Mouse (Mus musculus) midbrain, embryonic 13.5 days (tissue): ENCODE measurements at regions not wholly inside any gene's neighbourhood (a gene's known extent, or its start where the extent isn't known, plus 50 kb on each side); places are given as distances from the start of the nearest gene placed in this dataset.

Experiments used
- ATAC-seq: fragments of 200-750 bp; cut with Nextera tagmentation; 2 replicates; pipeline ENCODE4 v1.8.0; 2017; ENCODE audit warnings: mild to moderate bottlenecking, moderate TSS enrichment, moderate library complexity
- H3K27ac ChIP-seq: fragments of 300-500 bp; sonication (generic); 2 replicates; pipeline ENCODE4 v1.5.1; 2015; ENCODE audit warnings: inconsistent platforms, mild to moderate bottlenecking, moderate library complexity
- H3K27me3 ChIP-seq: fragments of 300-500 bp; sonication (generic); 2 replicates; pipeline ENCODE4 v1.6.1; 2015; ENCODE audit warnings: mild to moderate bottlenecking, inconsistent platforms
- H3K36me3 ChIP-seq: fragments of 300-500 bp; sonication (generic); 2 replicates; pipeline ENCODE4 v1.6.1; 2015; ENCODE audit warnings: mild to moderate bottlenecking, inconsistent platforms
- H3K4me1 ChIP-seq: fragments of 300-500 bp; sonication (generic); replicated peaks from 2 replicates; pipeline ENCODE4 v1.6.1; 2015; ENCODE audit warnings: inconsistent platforms
- H3K4me2 ChIP-seq: fragments of 300-500 bp; sonication (generic); replicated peaks from 2 replicates; pipeline ENCODE4 v1.6.1; 2015; ENCODE audit warnings: moderate library complexity, mild to moderate bottlenecking, inconsistent platforms
- H3K4me3 ChIP-seq: fragments of 300-500 bp; sonication (generic); replicated peaks from 2 replicates; pipeline ENCODE4 v1.5.1; 2015; ENCODE audit warnings: mild to moderate bottlenecking, inconsistent platforms
- H3K9ac ChIP-seq: fragments of 300-500 bp; sonication (generic); replicated peaks from 2 replicates; pipeline ENCODE4 v1.6.1; 2015; ENCODE audit warnings: mild to moderate bottlenecking, inconsistent platforms
- H3K9me3 ChIP-seq: fragments of 300-500 bp; sonication (generic); 2 replicates; pipeline ENCODE4 v1.6.1; 2016; ENCODE audit warnings: mild to moderate bottlenecking, inconsistent platforms
- WGBS: fragments of 180-500 bp; shearing (Covaris S2); methylation state at CpG from one replicate; pipeline ENCODE4 v1.1.7; 2015; 5-methylcytosine and 5-hydroxymethylcytosine counted together

GRCm38 (mm10) chr12:26756284-26756683 is 287.3 kb downstream of the Cmpk2 start:
- Histone ChIP-seq H3K36me3 (no peaks in the 10 kb centered on the region), H3K9me3 (no peaks in the 10 kb centered on the region), H3K4me1 (no peaks in the 10 kb centered on the region), H3K4me3 (no peak overlapping the region), H3K4me2 (no peak overlapping the region), H3K27ac (no peak overlapping the region), H3K27me3 (no peaks in the 10 kb centered on the region), H3K9ac (no peak overlapping the region)
- no peak for ATAC-seq
- WGBS = 38% methylated on average over 2 of the region's 2 CpGs

- no peak for ATAC-seq
- H3K27me3 ChIP-seq = no peaks in the 10 kb centered on the region
- no peak overlapping the region for H3K9ac ChIP-seq
- no peak overlapping the region for H3K4me2 ChIP-seq
- H3K9me3 ChIP-seq = no peaks in the 10 kb centered on the region
- no peak overlapping the region for H3K4me3 ChIP-seq
- H3K4me1 ChIP-seq = no peaks in the 10 kb centered on the region
- WGBS = 73% methylated on average over 2 of the region's 2 CpGs
- no peaks in the 10 kb centered on the region for H3K36me3 ChIP-seq
- no peak overlapping the region for H3K27ac ChIP-seq
Measured at GRCm38 (mm10) chr12:26754611-26755010, 285.6 kb downstream of the Cmpk2 start.

- H3K36me3 ChIP-seq = no peaks in the 10 kb centered on the region
- 0 out of 2 replicates have a peak overlapping the region, but pooled peaks have one; percentile 5 for H3K4me2 ChIP-seq
- H3K4me3 ChIP-seq = no peak overlapping the region
- H3K27me3 ChIP-seq = no peaks in the 10 kb centered on the region
- 35% methylated on average over 3 of the region's 3 CpGs for WGBS
- peak overlapping the region; percentile 73 for H3K27ac ChIP-seq
- ATAC-seq = peak; percentile 81
- H3K4me1 ChIP-seq = peaks cover 19% of the 10 kb centered on the region
- H3K9me3 ChIP-seq = no peaks in the 10 kb centered on the region
- H3K9ac ChIP-seq = no peak overlapping the region
Measured at GRCm38 (mm10) chr12:26734558-26734897, 265.5 kb downstream of the Cmpk2 start.

- Histone ChIP-seq H3K9me3 (no peaks in the 10 kb centered on the region), H3K4me2 (0 out of 2 replicates have a peak overlapping the region, but pooled peaks have one; percentile 5), H3K27ac (peak overlapping the region; percentile 73), H3K4me3 (no peak overlapping the region), H3K27me3 (no peaks in the 10 kb centered on the region), H3K9ac (no peak overlapping the region), H3K4me1 (peaks cover 19% of the 10 kb centered on the region), H3K36me3 (no peaks in the 10 kb centered on the region)
- ATAC-seq = peak; percentile 82
- WGBS = 23% methylated on average over 4 of the region's 4 CpGs
Measured at GRCm38 (mm10) chr12:26733822-26734557, 265.0 kb downstream of the Cmpk2 start.

GRCm38 (mm10) chr12:26723399-26723798 is 254.4 kb downstream of the Cmpk2 start:
- H3K36me3 ChIP-seq = no peaks in the 10 kb centered on the region
- H3K4me1 ChIP-seq = peaks cover 15% of the 10 kb centered on the region; the same call in 1 of the 2 replicates
- WGBS = 83% methylated on average over 1 of the region's 1 CpGs
- H3K4me2 ChIP-seq = no peak overlapping the region
- H3K27me3 ChIP-seq = no peaks in the 10 kb centered on the region
- no peaks in the 10 kb centered on the region for H3K9me3 ChIP-seq
- ATAC-seq = no peak
- no peak overlapping the region for H3K27ac ChIP-seq
- no peak overlapping the region for H3K9ac ChIP-seq
- H3K4me3 ChIP-seq = no peak overlapping the region

- Histone ChIP-seq H3K27ac (no peak overlapping the region), H3K9ac (no peak overlapping the region), H3K4me2 (no peak overlapping the region), H3K4me1 (no peaks in the 10 kb centered on the region), H3K4me3 (no peak overlapping the region), H3K36me3 (no peaks in the 10 kb centered on the region), H3K9me3 (no peaks in the 10 kb centered on the region), H3K27me3 (no peaks in the 10 kb centered on the region)
- ATAC-seq = no peak
- 74% methylated on average over 1 of the region's 1 CpGs for WGBS
Measured at GRCm38 (mm10) chr12:26698838-26699237, 229.8 kb downstream of the Cmpk2 start.

GRCm38 (mm10) chr12:26688048-26688447 is 219.0 kb downstream of the Cmpk2 start:
- 86% methylated on average over 4 of the region's 4 CpGs for WGBS
- Histone ChIP-seq H3K4me1 (no peaks in the 10 kb centered on the region), H3K9ac (no peak overlapping the region), H3K9me3 (no peaks in the 10 kb centered on the region), H3K4me3 (no peak overlapping the region), H3K27me3 (no peaks in the 10 kb centered on the region), H3K36me3 (no peaks in the 10 kb centered on the region), H3K27ac (no peak overlapping the region), H3K4me2 (no peak overlapping the region)
- no peak for ATAC-seq

- peaks cover 18% of the 10 kb centered on the region for H3K4me1 ChIP-seq
- WGBS = 70% methylated on average over 3 of the region's 3 CpGs
- no peak overlapping the region for H3K4me2 ChIP-seq
- no peaks in the 10 kb centered on the region for H3K36me3 ChIP-seq
- H3K4me3 ChIP-seq = no peak overlapping the region
- H3K9ac ChIP-seq = no peak overlapping the region
- H3K27me3 ChIP-seq = no peaks in the 10 kb centered on the region
- H3K27ac ChIP-seq = peak overlapping the region; percentile 63
- no peaks in the 10 kb centered on the region for H3K9me3 ChIP-seq
- ATAC-seq = peak; percentile 58
Measured at GRCm38 (mm10) chr12:26680568-26680947, 211.6 kb downstream of the Cmpk2 start.

- Histone ChIP-seq H3K27ac (peak overlapping the region; percentile 63), H3K9me3 (no peaks in the 10 kb centered on the region), H3K27me3 (no peaks in the 10 kb centered on the region), H3K9ac (no peak overlapping the region), H3K4me2 (no peak overlapping the region), H3K4me1 (peaks cover 18% of the 10 kb centered on the region), H3K4me3 (no peak overlapping the region), H3K36me3 (no peaks in the 10 kb centered on the region)
- ATAC-seq = peak; percentile 73
- WGBS = 47% methylated on average over 9 of the region's 9 CpGs
Measured at GRCm38 (mm10) chr12:26679887-26680567, 211.0 kb downstream of the Cmpk2 start.

- H3K9me3 ChIP-seq = no peaks in the 10 kb centered on the region
- H3K36me3 ChIP-seq = no peaks in the 10 kb centered on the region
- H3K4me2 ChIP-seq = no peak overlapping the region
- no peaks in the 10 kb centered on the region for H3K27me3 ChIP-seq
- no peak overlapping the region for H3K4me3 ChIP-seq
- H3K4me1 ChIP-seq = no peaks in the 10 kb centered on the region
- H3K27ac ChIP-seq = no peak overlapping the region
- 79% methylated on average over 4 of the region's 4 CpGs for WGBS
- H3K9ac ChIP-seq = no peak overlapping the region
- ATAC-seq = no peak
Measured at GRCm38 (mm10) chr12:26665466-26665865, 196.5 kb downstream of the Cmpk2 start.

GRCm38 (mm10) chr12:26654251-26654650 is 185.2 kb downstream of the Cmpk2 start:
- 90% methylated on average over 2 of the region's 2 CpGs for WGBS
- Histone ChIP-seq H3K27ac (no peak overlapping the region), H3K36me3 (no peaks in the 10 kb centered on the region), H3K4me1 (no peaks in the 10 kb centered on the region), H3K4me2 (no peak overlapping the region), H3K27me3 (no peaks in the 10 kb centered on the region), H3K9ac (no peak overlapping the region), H3K9me3 (no peaks in the 10 kb centered on the region), H3K4me3 (no peak overlapping the region)
- ATAC-seq = no peak

- Histone ChIP-seq H3K36me3 (no peaks in the 10 kb centered on the region), H3K9me3 (no peaks in the 10 kb centered on the region), H3K4me2 (no peak overlapping the region), H3K9ac (no peak overlapping the region), H3K27me3 (no peaks in the 10 kb centered on the region), H3K4me3 (no peak overlapping the region), H3K27ac (no peak overlapping the region), H3K4me1 (no peaks in the 10 kb centered on the region)
- 77% methylated on average over 6 of the region's 6 CpGs for WGBS
- no peak for ATAC-seq
Measured at GRCm38 (mm10) chr12:26653781-26654180, 184.8 kb downstream of the Cmpk2 start.
